Mouse (Mus musculus): ENCODE results near the gene Bdkrb2. TPM values are rescaled to one million over a fixed set of nuclear protein-coding genes. Genes with fewer than 3 reads are reported as not detected.

The Bdkrb2 gene
- total RNA-seq, 1 experiment from 2014 or later, result not detected

- no peak for ATAC-seq (replicated peaks; ENCODE audit: insufficient number of reproducible peaks, low FRiP score, low TSS enrichment, poor library complexity, severe bottlenecking)
Observed at GRCm38 (mm10) chr12:105622981-105623539, 60.0 kb downstream of the Bdkrb2 start.

GRCm38 (mm10) chr12:105625798-105626197, 62.8 kb downstream of the Bdkrb2 start:
- no peak for ATAC-seq (replicated peaks; ENCODE audit: insufficient number of reproducible peaks, low FRiP score, low TSS enrichment, poor library complexity, severe bottlenecking)

- no peak for ATAC-seq (replicated peaks; ENCODE audit: insufficient number of reproducible peaks, low FRiP score, low TSS enrichment, poor library complexity, severe bottlenecking)
Observed at GRCm38 (mm10) chr12:105634374-105635067, 71.5 kb downstream of the Bdkrb2 start.

DNA sequence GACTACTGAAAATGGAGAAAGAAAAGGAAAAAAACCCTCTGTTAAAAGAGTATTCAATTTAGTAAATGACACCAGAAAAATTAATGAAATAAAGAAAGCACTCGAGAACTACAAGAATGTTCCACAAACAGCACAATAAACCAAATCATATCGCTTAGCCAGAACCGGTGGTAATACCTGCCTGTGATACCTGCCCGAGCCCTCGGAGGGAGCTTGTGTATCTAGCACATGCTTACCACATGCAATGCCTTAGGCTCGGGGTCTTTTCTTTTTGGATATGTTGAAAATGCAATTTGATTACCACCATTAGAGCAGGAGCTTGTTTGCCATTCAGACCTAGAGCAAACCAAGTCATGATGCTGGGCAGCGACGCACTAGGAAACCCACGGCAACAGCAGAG, 73.5 kb downstream of the Bdkrb2 start:
- ATAC-seq (replicated peaks; ENCODE audit: insufficient number of reproducible peaks, low FRiP score, low TSS enrichment, poor library complexity, severe bottlenecking), result no peak

DNA sequence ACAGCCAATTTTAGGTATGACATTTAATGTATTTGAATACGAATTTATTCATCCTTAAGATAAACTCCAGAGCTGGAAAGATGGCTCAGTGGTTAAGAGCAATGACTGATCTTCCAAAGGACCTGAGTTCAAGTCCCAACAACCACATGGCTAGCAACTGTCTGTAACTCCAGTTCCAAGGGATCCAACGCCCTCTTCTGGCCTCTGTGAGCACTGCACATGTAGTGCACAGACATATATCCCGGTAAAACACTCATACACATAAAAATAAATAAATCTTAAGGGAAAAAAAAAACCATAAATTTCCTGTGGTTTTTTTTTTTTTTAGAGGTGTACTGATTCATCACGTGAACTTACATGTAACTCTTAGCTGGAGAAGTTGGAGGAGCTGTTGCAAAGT, 74.5 kb downstream of the Bdkrb2 start:
- no peak for ATAC-seq (replicated peaks; ENCODE audit: insufficient number of reproducible peaks, low FRiP score, low TSS enrichment, poor library complexity, severe bottlenecking)

GRCm38 (mm10) chr12:105642770-105643321, 79.8 kb downstream of the Bdkrb2 start:
- no peak for ATAC-seq (replicated peaks; ENCODE audit: insufficient number of reproducible peaks, low FRiP score, low TSS enrichment, poor library complexity, severe bottlenecking)

Other genes starting within 250 kb of the Bdkrb2 start
- gene Tunar, start 229.4 kb upstream of the Bdkrb2 start, total RNA-seq (2017), result not detected in 3 replicates
- gene D430019H16Rik, start 109.4 kb upstream of the Bdkrb2 start, total RNA-seq (2017), result 0.19 to 0.78 TPM (median 0.21 TPM) in 3 replicates
- gene Bdkrb1, start 39.9 kb downstream of the Bdkrb2 start, total RNA-seq (2017), result not detected in 3 replicates
- 17.5 to 21.6 TPM (median 21.5 TPM) in 3 replicates for gene Gskip, start 121.6 kb downstream of the Bdkrb2 start, total RNA-seq (2017)
- 16.9 to 24.6 TPM (median 18.7 TPM) in 3 replicates for gene Atg2b, start 122.0 kb downstream of the Bdkrb2 start, total RNA-seq (2017)
- 1.3 TPM in 1 of 3 replicates, not detected in the others for gene Ak7, start 142.8 kb downstream of the Bdkrb2 start, total RNA-seq (2017)
- 190 to 223 TPM (median 204 TPM) in 3 replicates for gene Papola, start 221.5 kb downstream of the Bdkrb2 start, total RNA-seq (2017)

All from monocyte, adult 5-6 weeks (primary cell).